Mouse (Mus musculus): ENCODE measurements at regions not wholly inside any gene's neighbourhood (a gene's known extent, or its start where the extent isn't known, plus 50 kb on each side); places are given as distances from the start of the nearest gene placed in this dataset.

DNA sequence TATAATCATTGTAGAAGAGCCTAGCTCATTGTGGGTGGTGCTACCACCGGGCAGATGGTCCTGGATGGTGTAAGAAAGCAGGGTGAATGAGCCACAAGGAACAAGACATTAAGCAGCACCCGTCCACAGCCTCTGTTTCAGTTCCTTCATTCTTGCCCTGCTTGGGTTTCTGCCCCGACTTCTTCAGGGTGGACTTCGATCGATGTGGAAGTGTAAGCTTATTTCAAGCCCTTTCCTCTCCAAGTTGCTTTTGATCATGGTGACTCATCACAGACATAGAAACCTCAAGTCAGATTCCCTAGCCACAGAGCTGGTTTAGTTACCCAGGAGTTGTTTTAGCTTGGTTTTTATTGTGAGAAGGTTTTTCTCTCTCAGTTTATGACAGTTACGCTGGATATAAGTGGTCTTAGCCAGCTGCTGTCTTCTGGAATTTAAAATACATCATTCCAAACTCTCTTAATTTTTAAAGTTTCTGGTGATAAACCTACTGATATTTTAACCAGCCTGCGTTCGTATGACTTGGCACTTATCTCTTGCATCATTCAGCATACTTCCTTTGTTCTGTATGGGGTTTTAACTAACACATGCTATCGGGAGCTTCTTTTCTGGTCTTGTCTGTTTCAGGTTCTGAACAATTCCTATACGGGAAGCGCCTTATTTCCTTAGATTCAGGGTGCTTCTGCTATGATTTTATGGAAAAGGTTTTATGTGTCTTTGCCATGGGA lies 255.6 kb downstream of the Gpat3 start:
- H3K36me3 ChIP-seq = no peaks in the 10 kb centered on the region
- no peak overlapping the region for H3K27ac ChIP-seq
- no peak overlapping the region for H3K4me3 ChIP-seq
- H3K9me3 ChIP-seq = no peaks in the 10 kb centered on the region
- no peak for ATAC-seq (ENCODE audit: insufficient number of reproducible peaks, insufficient read depth, low FRiP score, low TSS enrichment)
- WGBS = 84% methylated on average over 11 of the region's 11 CpGs
- H3K4me1 ChIP-seq = no peaks in the 10 kb centered on the region
- H3K27me3 ChIP-seq = no peaks in the 10 kb centered on the region
- H3K4me2 ChIP-seq (replicated peaks) = no peak overlapping the region
- H3K9ac ChIP-seq = no peak overlapping the region

DNA sequence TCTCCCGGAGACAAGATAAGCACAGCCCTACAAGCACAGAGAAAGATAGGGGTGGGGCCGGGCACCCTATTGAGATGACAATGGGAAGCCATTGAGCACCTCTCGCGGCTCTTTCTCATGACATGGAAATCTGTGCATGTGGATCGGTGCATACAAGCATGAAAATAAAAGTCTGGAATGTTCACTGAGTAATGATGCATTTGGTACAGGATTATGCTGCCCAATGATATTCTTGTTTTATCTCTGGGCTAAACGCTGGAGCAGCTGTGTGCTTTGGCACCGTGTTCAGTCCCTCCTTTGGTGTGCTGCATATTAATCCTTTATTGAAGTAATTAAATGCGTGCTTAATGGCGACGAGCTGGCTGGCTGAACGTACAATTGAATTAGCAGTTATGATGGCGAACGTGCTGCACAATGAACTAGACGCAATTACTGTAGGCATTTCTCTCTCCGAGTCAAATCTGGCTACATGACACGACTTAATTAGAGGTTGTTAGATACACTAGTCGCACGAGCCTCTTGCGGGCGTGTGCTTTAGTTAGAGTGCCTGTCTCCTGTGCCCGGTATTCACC lies 245.6 kb downstream of the Gpat3 start:
- Histone ChIP-seq H3K27me3 (no peaks in the 10 kb centered on the region), H3K9ac (no peak overlapping the region), H3K4me2 (replicated peaks) (no peak overlapping the region), H3K36me3 (no peaks in the 10 kb centered on the region), H3K27ac (no peak overlapping the region), H3K4me1 (no peaks in the 10 kb centered on the region), H3K4me3 (no peak overlapping the region), H3K9me3 (no peaks in the 10 kb centered on the region)
- no peak for ATAC-seq (ENCODE audit: insufficient number of reproducible peaks, insufficient read depth, low FRiP score, low TSS enrichment)
- WGBS = 75% methylated on average over 21 of the region's 21 CpGs

DNA sequence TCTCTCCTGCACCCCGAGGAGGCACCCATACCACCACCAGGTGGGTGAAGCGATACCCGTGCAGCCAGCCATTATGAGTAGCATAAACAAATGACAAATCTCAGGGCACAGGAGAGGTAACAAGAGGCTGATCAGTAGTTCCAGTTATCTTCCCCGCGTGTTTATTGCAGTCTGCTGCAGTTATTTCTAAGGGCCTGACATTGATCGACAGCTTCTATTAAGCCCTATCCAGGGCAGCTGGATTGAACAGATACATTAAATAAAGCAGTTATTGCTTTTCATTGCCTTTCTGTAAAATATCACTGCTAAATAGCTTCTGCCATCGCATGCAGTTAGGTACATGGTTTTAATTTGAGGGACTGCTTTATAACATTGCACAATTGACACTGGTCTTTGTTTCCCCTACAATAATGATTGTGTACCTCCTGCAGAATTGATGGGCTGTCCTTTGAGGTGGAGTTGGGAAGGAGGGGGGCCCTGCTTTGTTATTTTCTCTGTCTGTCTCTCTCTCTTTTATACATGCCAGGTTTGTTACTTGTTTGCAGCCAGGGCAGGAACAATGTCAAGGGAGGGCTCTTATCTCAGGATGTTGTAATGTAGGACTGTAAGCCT lies 245.0 kb downstream of the Gpat3 start:
- Histone ChIP-seq H3K4me1 (no peaks in the 10 kb centered on the region), H3K4me3 (no peak overlapping the region), H3K27me3 (no peaks in the 10 kb centered on the region), H3K36me3 (no peaks in the 10 kb centered on the region), H3K27ac (no peak overlapping the region), H3K9me3 (no peaks in the 10 kb centered on the region), H3K9ac (no peak overlapping the region), H3K4me2 (replicated peaks) (no peak overlapping the region)
- WGBS = 83% methylated on average over 7 of the region's 7 CpGs
- no peak for ATAC-seq (ENCODE audit: insufficient number of reproducible peaks, insufficient read depth, low FRiP score, low TSS enrichment)

DNA sequence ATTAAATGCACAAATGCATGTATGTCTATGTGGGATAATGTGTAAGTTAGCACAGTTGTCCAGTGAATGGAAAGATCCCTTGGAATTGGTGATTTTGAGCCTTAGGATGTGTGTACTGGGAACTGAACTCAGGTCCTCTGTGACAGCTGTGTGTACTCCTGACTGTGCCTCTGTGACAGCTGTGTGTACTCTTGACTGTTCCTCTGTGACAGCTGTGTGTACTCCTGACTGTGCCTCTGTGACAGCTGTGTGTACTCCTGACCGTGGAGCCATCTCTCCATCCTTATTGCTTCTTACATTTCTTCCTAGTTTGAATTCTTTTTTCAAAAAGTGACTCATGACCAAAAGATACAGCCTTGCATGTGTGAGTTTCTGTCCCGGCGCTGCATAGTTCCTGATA lies 239.7 kb downstream of the Gpat3 start:
- H3K27ac ChIP-seq = no peak overlapping the region
- no peaks in the 10 kb centered on the region for H3K9me3 ChIP-seq
- 78% methylated on average over 3 of the region's 3 CpGs for WGBS
- no peak for ATAC-seq (ENCODE audit: insufficient number of reproducible peaks, insufficient read depth, low FRiP score, low TSS enrichment)
- H3K27me3 ChIP-seq = no peaks in the 10 kb centered on the region
- H3K9ac ChIP-seq = no peak overlapping the region
- no peaks in the 10 kb centered on the region for H3K4me1 ChIP-seq
- H3K4me3 ChIP-seq = no peak overlapping the region
- H3K36me3 ChIP-seq = no peaks in the 10 kb centered on the region
- H3K4me2 ChIP-seq (replicated peaks) = no peak overlapping the region

DNA sequence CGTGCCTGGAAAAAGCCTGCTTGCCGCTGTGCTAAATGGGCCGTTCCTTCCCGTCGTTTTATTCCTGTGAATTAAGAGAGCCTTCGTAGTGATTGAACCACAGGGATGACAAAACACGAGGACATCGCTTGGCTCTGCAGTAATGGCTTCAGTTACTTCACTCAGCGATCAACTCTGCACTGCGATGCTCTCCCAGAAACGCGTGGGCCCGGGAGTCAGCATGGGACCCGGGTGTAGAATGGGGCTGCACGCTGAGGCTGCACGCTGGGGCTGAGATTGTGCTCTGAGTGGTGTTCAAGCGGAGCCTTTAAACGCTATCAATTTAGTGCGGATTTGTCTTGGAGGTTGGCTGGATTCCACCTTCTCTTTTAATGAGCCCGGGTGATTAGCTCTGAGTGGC lies 237.1 kb downstream of the Gpat3 start:
- no peaks in the 10 kb centered on the region for H3K27me3 ChIP-seq
- no peak overlapping the region for H3K27ac ChIP-seq
- no peaks in the 10 kb centered on the region for H3K9me3 ChIP-seq
- H3K4me1 ChIP-seq = no peaks in the 10 kb centered on the region
- no peaks in the 10 kb centered on the region for H3K36me3 ChIP-seq
- ATAC-seq (ENCODE audit: insufficient number of reproducible peaks, insufficient read depth, low FRiP score, low TSS enrichment) = no peak
- no peak overlapping the region for H3K4me2 ChIP-seq (replicated peaks)
- no peak overlapping the region for H3K9ac ChIP-seq
- WGBS = 82% methylated on average over 20 of the region's 20 CpGs
- no peak overlapping the region for H3K4me3 ChIP-seq

DNA sequence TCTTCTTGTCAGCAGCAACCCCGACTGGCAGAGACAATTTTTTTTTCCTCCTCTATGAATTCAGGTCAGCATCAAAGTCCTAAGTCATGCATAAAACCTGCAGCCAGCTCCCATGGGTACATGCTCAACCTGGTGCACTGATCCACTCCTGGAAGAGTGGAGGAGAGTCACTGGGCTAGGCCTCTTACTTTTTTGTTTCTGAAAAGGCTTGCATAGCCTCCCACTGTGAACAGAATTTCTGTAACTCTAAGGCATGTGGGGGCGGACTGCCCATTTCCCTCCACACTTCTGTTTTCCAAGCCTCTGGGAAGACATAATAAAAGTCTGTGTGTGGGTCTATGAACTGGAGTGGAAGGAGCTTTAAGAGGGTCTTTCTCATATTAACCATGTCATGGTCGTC lies 218.8 kb downstream of the Gpat3 start:
- Histone ChIP-seq H3K4me1 (no peaks in the 10 kb centered on the region), H3K27me3 (no peaks in the 10 kb centered on the region), H3K9ac (no peak overlapping the region), H3K9me3 (0 out of 2 replicates have a peak, but pooled peaks cover 3% of the 10 kb centered on the region), H3K36me3 (no peaks in the 10 kb centered on the region), H3K4me3 (no peak overlapping the region), H3K27ac (no peak overlapping the region), H3K4me2 (replicated peaks) (no peak overlapping the region)
- ATAC-seq (ENCODE audit: insufficient number of reproducible peaks, insufficient read depth, low FRiP score, low TSS enrichment) = no peak
- 74% methylated on average over 3 of the region's 3 CpGs for WGBS

DNA sequence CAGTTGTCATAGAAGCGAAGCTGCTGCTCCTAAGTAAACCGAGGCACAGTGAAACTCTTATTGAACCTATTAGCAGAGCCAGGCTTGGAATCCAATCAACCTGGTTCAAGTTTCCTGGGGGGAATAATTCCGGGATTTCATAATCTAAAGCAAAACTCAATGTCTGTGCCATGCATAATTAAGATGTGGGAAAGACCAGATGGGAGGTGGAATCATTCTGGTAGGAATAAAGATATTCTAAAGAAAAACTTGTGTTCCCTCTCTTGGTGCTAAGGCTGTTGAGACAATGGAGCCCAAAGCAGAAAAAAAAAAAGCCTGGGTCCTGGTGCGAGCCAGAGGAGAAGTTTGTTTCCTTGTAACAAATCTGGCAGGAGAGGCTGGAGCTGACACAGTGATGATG lies 217.7 kb downstream of the Gpat3 start:
- no peak overlapping the region for H3K9ac ChIP-seq
- 0 out of 2 replicates have a peak, but pooled peaks cover 3% of the 10 kb centered on the region for H3K9me3 ChIP-seq
- H3K27ac ChIP-seq = no peak overlapping the region
- no peaks in the 10 kb centered on the region for H3K27me3 ChIP-seq
- H3K36me3 ChIP-seq = no peaks in the 10 kb centered on the region
- no peaks in the 10 kb centered on the region for H3K4me1 ChIP-seq
- WGBS = 88% methylated on average over 4 of the region's 4 CpGs
- no peak overlapping the region for H3K4me2 ChIP-seq (replicated peaks)
- ATAC-seq (ENCODE audit: insufficient number of reproducible peaks, insufficient read depth, low FRiP score, low TSS enrichment) = no peak
- no peak overlapping the region for H3K4me3 ChIP-seq

DNA sequence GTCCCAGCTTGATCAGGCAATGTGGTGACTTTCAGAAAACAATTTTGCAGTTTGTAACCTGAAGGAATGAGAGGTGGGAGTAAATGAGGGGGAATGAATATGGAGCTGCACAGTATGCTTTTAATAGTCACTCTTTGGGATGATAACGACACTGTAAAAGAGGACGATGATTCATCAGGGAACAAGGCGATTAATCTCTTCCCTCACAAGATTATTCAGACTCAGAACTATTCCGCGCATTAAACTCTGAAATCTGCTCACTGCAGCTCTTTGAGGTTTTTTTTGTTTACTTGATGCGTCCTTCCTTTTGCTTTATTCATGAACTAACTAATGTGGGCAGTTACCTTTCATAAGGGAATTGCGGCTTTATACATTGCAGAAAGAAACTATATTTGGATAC lies 206.1 kb downstream of the Gpat3 start:
- Histone ChIP-seq H3K4me1 (no peaks in the 10 kb centered on the region), H3K9me3 (no peaks in the 10 kb centered on the region), H3K4me2 (replicated peaks) (no peak overlapping the region), H3K27ac (no peak overlapping the region), H3K36me3 (no peaks in the 10 kb centered on the region), H3K27me3 (no peaks in the 10 kb centered on the region), H3K9ac (no peak overlapping the region), H3K4me3 (no peak overlapping the region)
- ATAC-seq (ENCODE audit: insufficient number of reproducible peaks, insufficient read depth, low FRiP score, low TSS enrichment) = no peak
- WGBS = 94% methylated on average over 7 of the region's 7 CpGs

DNA sequence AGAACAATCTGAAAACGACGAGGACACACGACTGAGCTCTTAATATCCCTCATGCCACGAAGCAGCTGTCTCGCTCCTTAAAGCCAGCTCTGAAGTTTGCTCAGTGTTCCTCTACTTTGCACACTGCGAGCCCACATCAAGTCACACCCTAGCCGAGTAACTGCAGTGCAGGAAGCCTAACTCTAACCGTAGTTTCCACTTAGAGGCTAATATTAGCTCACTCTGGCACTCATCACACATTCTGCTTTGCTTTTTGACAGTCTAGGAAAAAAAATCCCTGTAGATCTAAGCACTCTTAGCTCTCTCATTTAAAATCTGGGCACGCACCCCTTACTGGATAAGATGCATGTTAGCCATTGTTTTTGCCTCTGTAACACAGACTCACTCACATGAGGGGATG lies 195.0 kb downstream of the Gpat3 start:
- 85% methylated on average over 9 of the region's 9 CpGs for WGBS
- Histone ChIP-seq H3K9ac (no peak overlapping the region), H3K4me2 (replicated peaks) (no peak overlapping the region), H3K9me3 (no peaks in the 10 kb centered on the region), H3K4me1 (no peaks in the 10 kb centered on the region), H3K36me3 (no peaks in the 10 kb centered on the region), H3K4me3 (no peak overlapping the region), H3K27ac (no peak overlapping the region), H3K27me3 (no peaks in the 10 kb centered on the region)
- ATAC-seq (ENCODE audit: insufficient number of reproducible peaks, insufficient read depth, low FRiP score, low TSS enrichment) = no peak

DNA sequence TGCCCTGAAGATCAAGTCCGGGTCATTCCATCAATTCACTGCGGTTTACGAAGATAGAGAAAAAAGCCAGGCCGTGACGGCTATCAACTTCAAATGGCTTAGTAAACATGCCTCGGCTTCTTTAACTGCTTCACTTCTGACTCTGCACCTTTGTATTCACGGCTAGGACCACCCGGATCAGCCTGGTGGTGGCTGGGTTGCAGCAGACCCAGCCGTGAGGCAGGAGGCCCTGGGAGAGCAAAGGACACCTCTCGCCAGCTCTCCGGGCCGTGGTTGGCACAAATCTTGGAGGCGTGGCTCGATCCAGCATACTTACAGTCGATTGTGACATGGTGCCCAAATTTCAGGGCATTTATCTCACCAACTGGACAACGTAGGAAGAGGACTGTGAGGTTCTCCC lies 187.5 kb downstream of the Gpat3 start:
- ATAC-seq (ENCODE audit: insufficient number of reproducible peaks, insufficient read depth, low FRiP score, low TSS enrichment) = no peak
- WGBS = 78% methylated on average over 16 of the region's 16 CpGs

DNA sequence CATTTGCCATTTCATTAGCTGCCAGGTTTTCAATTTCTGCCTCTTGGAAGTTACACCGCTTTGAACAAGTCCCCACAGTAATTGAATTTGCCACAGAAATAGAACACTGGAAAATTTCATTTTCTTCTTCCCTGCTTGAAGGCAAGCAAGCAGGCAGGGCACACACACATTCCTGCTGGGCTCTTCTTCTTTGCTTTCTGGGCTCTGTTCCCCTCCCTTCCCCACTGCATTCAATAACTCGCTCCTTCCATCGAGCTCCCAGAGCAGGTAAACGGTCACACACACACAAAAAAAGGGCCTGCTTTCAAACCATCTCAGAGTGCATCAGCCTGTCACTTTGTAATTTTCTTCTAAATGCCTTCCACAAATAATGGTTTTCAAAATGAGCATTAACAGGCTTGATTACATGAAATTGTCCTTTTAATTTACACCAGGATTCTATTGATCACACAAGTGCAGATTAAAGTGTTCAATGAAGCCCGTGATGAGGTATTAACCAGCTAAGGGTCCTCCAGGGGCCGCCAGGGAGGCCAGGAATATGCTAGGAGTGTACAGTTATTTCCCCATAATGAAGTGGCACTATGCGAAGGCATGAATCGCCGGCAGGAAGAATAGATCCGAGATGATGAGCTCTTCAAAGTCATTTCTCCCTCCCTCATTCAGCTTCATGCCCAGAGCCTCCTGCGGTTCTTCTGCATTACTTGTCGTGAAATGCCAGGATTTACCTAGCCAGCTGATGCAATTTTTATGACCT lies 186.8 kb downstream of the Gpat3 start:
- no peak for ATAC-seq (ENCODE audit: insufficient number of reproducible peaks, insufficient read depth, low FRiP score, low TSS enrichment)
- no peaks in the 10 kb centered on the region for H3K27me3 ChIP-seq

More for the DNA sequence above, 187.5 kb downstream of the Gpat3 start:
- no peaks in the 10 kb centered on the region for H3K4me1 ChIP-seq
- no peaks in the 10 kb centered on the region for H3K9me3 ChIP-seq
- no peak overlapping the region for H3K4me2 ChIP-seq (replicated peaks)
- H3K4me3 ChIP-seq = no peak overlapping the region
- H3K9ac ChIP-seq = no peak overlapping the region
- no peaks in the 10 kb centered on the region for H3K36me3 ChIP-seq
- no peak overlapping the region for H3K27ac ChIP-seq
- H3K27me3 ChIP-seq = no peaks in the 10 kb centered on the region

DNA sequence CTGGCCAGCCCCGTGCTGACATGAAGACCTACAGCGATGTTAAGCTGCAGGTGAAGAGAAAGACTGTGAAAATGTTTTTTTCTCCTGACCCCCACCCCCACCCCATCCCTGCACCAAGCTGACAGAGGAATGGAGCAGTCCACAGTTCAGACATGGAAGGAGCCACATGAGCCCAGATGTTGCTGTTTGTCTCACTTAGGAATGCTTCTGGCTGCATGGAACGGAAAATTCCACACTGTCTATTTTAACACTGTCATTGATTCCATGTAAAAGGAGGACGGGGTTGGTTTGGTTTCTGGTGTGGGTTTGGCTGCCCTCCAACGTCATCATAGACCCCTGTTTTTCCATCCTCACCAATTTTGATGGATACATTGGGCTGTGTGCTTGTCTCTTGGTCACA lies 179.3 kb downstream of the Gpat3 start:
- Histone ChIP-seq H3K4me1 (no peaks in the 10 kb centered on the region), H3K27me3 (no peaks in the 10 kb centered on the region), H3K4me3 (no peak overlapping the region), H3K9me3 (no peaks in the 10 kb centered on the region), H3K36me3 (no peaks in the 10 kb centered on the region), H3K9ac (no peak overlapping the region), H3K4me2 (replicated peaks) (no peak overlapping the region), H3K27ac (no peak overlapping the region)
- ATAC-seq (ENCODE audit: insufficient number of reproducible peaks, insufficient read depth, low FRiP score, low TSS enrichment) = no peak
- 75% methylated on average over 5 of the region's 5 CpGs for WGBS

More for the DNA sequence above, 186.8 kb downstream of the Gpat3 start:
- H3K4me1 ChIP-seq = no peaks in the 10 kb centered on the region
- WGBS = 63% methylated on average over 12 of the region's 12 CpGs
- no peaks in the 10 kb centered on the region for H3K36me3 ChIP-seq
- H3K4me2 ChIP-seq (replicated peaks) = no peak overlapping the region
- no peak overlapping the region for H3K9ac ChIP-seq
- H3K9me3 ChIP-seq = no peaks in the 10 kb centered on the region
- H3K4me3 ChIP-seq = no peak overlapping the region
- H3K27ac ChIP-seq = no peak overlapping the region
